Mouse (Mus musculus) small intestine, adult 2 months (tissue): ENCODE data around the gene Vmn1r3.
"Not testable (repeated sequence)": the region's sequence is repeated elsewhere in the genome, so short reads cannot be mapped to it uniquely, and the experiment has no call there.

Source experiments
- CTCF ChIP-seq: fragments of 200-500 bp; IDR thresholded peaks from 2 replicates; pipeline ENCODE4 v1.5.1; 2012; ENCODE audit warnings: low read depth, mild to moderate bottlenecking, control low read depth, inconsistent platforms, low read length, moderate library complexity, mixed read lengths; ENCODE audit not compliant: insufficient replicate concordance, insufficient read length; ENCODE audit errors: extremely low read depth
- POLR2A ChIP-seq: fragments of 200-500 bp; IDR thresholded peaks from 2 replicates; pipeline ENCODE4 v1.6.1; 2012; ENCODE audit warnings: low read depth, mild to moderate bottlenecking, control low read depth, inconsistent platforms, low read length, moderate library complexity

DNA sequence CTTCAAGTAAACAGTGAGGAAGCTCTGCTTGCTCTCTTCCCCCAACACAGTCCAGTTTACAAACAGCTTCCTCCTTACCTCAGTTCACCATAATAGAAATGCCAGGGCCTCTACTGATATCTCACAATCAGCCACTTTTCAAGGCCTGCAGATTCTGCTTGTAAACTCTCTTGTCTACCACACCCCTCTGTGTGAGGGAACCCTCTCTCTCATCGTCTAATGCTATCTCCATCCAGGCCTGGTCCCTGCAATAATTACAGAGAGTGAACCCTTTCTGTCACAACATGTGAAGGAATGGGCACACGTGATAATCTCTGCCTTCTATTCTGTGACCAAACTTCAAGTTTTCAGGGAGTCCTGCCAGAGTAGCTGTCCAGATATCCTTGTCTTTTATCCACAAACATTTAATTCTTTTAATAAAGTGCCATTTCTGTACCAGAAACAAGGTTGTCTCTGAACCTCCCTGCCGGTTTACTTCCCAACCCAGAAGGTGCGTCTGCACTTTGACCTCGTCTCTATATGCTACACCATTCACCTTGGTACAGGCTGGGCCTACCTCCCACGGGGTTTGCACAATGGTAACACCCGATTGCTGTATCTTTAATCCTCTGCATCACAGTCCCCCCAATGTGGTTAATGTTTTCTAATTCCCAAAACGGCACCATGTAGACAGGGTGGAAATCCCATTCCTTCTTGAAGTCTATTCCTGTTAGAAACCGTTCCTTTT is 38.5 kb upstream of the Vmn1r3 start:
- not testable (repeated sequence) for TF ChIP-seq POLR2A, CTCF
